Mouse (Mus musculus) 3134 (cell line): ENCODE results near the gene S100a14.

Experiments
- DNase-seq: peaks from one replicate; pipeline ENCODE4 v3.0.0-alpha.2; 2011; ENCODE audit warnings: low spot score; ENCODE audit not compliant: insufficient read length; ENCODE audit errors: extremely low read depth

Gene S100a14

DNA sequence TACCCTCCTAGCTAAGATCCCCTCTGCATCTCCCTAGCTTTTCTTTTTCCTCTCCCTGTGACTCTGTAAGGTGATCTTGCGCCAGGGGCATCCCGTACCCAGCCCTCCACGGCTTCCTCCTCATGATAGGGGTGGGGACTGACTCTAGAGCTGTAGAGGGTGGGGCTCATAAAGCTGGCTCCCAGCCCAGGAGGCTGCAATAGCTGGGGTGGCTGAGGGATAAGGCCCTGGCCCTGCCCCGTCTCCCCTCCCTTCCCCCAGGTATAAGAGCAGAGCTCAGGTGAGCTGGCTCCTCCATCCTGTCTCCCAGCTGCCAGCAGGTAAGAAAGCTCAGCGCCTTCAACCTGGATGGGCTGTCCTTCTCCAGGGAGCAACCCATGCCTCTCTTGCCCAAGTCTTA lies at the start of gene S100a14:
Gene S100a14 (plus strand): TSS at position 277 of the 400 bp plus-strand sequence.
- DNase-seq: peak; percentile 42

DNA sequence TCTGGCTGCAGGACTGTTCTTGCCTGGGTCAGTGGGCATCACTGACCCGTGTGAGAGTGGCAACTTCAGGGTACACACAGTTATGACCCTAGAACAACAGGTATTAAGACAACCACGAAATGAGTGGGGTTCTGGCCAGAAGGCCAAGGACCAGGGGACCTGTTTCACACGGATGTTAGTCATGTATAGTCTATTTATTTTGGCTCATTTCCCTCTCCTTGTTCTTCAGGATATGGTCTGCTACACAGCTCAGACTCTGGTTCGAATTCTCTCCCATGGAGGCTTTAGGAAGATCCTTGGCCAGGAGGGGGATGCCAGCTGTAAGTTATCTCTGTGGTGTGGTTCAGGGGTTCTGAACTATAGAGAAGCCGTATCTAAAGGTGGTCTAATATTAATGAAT lies 39.7 kb upstream of the S100a14 start:
- DNase-seq: peak; percentile 26

DNA sequence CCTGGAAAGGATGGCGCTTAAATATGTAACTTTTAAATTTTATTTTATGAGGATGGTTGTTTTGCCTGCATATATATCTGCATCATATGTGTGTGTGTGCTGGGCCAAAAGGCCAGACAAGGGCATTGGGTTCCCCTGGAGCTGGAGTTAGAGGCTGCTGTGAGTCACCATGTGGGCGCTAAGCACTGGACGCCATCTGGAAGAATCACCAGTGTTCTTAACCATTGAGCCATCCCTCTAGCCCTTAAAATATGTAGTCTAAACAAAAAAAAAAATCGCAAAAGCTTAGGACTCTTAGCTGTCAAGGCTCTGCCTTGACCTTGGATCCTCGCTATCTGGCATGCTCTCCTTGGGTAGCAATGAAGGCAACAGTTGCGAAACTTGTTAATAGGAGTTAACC lies 38.1 kb upstream of the S100a14 start:
- no peak for DNase-seq

DNA sequence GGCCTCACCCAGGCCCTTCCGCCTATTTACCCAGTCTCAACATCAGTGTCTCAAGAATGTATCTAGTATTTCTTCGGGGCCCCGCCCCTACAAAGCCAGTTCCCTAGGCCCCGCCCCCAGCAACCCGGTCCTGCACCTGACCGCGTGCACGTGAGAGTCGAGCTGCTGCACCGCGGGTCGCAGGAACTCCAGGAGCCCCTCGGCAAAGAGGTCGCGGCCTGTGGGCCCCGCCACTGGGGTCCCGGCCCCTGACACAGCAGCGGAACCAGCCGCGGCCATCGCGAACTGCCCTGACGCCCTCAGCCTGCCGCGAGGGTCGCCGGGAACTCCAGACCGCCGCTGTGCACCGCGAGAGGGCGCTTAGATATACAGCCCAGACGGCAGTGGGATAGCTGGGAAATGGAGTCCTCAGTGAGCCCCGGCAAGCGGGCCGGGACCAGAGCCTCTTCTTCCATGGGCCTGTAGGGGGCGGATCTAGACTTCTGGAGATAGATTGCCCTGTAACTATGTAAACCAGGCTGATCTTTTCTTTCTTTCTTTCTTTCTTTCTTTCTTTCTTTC lies 35.9 kb upstream of the S100a14 start, which contains the start of gene Snapin:
Gene Snapin (minus strand): TSS at position 338 of the 561 bp plus-strand sequence.
- peak; percentile 96 for DNase-seq

DNA sequence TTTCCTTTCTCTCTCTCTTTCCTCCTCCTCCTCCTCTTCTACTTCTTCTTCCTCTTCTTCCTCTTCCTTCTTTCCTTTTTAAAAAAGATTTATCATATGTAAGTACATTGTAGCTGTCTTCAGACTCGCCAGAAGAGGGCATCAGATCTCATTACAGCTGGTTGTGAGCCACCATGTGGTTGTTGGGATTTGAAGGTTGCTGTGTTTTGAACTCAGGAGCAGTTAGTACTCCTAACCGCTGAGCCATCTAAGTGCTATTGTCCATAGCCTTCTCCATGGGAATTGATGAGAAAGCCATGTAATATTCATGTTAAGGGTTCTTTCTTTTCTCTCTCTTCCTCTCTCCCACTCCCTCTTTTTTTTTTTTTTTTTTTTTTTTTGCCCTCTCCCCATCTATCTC lies 35.3 kb upstream of the S100a14 start:
- DNase-seq: peak; percentile 69

DNA sequence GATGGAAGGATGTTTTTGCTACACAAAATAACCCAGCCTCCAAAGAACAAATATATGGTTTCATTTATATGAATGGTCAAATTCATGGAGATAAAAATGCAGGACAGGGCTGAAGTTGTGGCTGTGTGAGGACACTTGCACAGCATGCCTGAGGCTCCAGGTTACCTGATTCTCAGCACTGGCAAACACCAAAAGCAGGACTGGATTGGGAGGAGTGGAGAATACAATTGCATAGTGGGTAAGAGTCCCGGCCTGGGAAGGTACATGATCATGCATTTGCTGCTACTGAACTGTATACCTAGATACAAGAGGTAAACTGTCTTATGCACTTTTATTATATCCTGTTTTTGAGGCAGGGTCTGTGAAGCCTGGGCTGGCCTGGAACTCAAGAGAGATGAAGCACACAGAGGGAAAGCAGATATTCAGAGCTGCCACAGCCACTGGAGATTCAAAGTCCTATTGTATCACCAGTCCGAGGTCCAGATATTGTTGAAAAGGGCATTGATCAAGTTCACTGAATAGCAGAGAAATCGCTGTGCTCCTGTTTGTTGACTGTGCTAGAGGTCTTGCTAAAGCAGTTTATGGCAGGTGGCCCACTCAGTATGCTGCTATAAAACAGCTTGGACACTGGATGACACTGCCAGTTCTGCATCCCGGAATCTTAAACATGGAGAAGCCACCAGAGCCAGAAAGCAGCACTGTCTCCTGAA lies 32.7 kb upstream of the S100a14 start:
- DNase-seq: no peak

DNA sequence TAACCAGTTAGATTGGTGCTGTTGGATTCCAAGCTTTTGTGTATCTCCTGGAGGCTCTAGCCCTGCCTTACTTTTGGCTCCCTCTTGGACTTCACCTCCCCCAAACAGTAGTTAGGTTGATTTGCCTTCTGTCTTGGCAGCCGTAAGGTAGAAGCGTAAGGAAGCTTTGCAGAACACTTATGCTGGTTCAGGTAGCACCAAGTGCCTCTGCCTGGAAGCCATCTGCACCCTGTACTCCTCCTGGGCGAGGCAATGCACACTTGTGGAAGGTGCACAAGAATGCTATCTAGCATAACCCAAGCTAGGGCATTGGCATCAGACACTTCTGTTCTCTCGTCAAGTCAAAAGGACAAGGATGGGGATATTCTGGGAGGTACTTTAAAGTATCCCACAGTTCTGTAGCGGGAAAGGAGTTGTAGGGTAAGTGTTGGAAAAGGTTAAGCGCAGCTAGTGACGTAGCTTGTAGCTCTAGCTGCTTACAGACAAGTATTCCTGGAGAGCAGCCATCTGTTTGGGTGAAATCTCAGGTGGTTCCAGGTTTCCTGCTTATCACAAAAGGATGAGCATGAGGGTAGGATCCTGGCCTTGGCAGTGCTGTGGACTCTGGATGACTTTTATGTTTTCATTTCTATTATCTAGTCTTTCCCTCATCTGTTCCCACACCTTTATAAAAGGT lies 30.7 kb upstream of the S100a14 start:
- DNase-seq: no peak

DNA sequence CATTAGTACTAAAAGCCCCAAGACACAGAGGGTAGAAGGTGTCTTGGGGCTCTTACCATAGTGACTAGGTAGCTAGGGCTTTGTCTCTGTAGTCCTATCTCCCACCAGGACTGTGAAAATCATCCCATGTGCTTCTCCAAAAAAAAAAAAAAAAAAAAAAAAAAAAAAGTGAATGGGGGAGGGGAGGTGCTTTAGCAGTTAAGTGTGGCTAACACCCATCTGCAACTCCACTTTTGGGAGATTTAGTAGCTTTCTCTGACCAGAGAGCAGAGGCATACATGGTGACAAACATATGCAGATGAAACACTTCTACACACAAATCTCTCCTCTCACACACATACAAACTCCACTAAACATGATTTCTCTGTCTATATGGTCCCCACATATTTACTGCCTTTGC lies 29.1 kb upstream of the S100a14 start:
- no peak for DNase-seq

DNA sequence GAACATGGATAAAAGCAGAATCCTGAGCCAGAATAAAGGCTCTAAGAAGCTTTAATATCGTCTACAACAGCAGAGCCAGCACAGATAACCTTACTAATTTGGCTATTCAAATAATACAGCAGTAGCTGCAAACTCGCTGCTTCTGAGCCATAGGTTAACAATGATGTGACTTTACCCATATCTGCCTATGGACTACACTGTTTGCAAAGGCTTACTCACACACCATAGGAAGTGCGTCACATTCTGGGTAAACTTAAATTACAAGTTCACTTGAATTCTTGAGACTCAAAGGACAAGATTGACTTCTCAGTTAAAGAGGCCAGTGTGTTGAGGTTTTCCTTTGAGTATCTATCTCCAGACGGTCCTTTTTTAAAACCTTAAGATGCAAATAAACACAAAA lies 23.2 kb upstream of the S100a14 start:
- no peak for DNase-seq

DNA sequence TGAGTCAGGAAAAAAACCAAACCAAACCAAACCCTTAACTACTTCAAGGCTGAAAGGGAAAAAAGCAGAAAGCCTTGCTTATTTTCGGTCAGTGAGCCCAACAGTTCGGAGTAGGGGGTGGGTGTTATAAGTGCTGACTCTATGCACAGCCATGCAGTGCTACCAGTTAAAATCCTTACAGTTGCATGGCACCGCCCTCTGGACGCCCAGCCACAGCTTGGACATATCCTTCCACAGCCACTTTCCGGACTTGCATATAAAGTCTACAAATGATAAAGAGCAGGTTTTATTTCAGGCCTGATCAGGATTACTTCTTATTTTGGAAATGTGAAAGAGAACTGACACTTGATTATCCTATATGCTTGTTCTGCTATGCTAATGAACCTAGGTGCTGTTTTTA lies 21.4 kb upstream of the S100a14 start:
- no peak for DNase-seq

DNA sequence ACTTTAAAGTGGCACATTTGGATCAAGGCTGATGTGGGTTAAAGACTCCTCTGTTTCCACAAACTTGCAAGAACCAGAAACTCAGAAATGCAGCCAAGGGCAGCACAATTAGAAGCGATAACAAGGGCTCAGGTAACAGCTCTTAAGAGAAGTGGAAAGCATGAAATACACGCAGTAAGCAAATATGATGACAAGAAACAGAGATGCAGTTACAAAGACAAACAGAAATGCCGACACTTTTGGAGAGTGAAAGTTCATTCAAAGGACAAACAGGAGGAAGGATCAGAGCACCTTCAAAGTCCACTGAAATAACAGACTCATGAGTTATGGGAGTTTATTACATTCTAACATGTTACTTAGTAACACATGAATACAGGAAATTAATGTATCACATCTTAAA lies 20.3 kb upstream of the S100a14 start:
- no peak for DNase-seq

DNA sequence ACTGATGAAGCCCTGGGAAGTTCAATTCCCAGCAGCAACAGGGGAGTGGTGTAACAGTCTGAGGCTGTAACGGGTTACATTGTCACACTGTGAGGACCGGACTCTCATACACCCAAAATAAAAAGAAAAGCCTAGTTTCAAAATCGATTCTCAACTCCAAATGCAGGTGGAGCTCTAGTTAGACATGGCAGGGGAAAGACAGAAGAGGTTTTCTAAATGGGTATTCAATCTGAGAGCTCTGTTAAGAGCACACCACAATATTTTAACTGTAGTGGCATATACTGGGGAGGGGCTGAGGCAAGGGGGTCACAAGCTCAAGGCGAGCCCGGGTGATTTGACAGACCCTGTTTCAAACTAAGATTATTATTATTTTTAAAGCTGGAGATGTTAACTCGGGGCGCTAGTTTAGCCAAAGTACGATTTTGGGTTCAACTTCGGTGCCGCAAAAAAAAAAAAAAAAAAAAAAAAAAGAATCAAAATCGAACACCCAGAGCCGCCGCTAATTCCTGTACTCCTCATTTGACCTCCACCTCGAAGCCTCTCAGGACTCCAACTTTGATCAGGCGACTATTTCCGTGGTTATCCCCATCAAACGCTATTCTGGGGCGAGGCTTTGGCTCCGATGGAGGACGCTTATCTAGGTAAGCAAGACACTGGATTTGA lies 18.2 kb upstream of the S100a14 start:
- no peak for DNase-seq

DNA sequence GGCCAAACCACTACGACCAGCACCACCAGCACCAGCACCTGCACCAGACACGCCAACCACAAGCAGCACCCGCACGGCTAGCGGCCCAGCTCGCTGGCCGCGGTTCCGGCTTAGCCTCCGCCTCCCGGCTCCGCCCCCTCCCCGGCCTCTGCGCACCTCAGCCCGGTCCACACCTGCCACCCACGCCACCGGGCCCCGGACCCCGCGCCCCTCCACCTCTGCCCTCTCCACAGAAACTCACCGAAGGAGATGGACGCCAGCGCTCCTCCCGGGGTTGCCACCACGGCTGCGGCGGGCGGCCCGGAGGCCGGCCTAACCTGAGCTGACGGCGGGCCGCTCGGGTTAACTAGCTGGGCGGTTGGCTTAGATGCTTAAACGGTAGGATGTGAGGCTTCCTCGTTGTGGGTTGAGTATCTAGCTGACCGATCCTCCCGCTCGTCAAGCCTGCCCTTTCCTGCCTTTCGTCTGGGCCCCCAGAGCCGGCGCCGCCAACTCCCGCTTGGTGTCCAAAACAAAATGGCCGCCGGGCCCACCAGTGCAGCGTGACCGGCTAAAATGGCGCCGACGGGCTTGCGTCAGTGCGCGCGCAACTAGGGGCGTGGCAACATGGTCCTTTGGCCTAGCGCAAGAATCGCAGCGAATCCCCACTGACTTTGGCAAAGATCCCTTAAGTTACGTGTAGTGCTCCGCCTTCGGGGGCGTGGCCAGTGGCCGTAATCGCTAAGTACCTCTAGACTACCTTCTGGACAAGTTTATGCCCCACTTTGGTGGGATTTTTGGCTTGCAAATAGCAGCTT lies 17.5 kb upstream of the S100a14 start, which contains the start of gene Chtop:
Gene Chtop (minus strand): TSS at position 549 of the 797 bp plus-strand sequence.
- DNase-seq: peak; percentile 97

DNA sequence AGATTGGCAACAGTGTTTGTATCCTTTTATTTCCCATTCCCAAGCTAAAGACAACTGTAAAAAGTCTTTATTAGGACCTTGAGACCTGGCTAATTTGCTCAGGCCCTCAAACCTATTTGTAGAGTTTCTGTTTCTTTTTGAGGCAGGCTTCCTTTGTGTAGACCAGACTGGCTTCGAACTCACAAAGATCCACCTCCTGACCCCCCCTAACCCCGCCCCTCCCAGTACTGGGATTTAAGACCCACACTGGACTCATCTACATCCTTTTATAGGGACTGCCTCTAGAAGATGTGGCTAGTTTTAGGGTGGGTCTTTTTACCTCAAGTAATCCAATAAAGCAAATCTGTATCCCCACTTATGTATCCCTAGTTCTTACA lies 16.9 kb upstream of the S100a14 start:
- DNase-seq: no peak

DNA sequence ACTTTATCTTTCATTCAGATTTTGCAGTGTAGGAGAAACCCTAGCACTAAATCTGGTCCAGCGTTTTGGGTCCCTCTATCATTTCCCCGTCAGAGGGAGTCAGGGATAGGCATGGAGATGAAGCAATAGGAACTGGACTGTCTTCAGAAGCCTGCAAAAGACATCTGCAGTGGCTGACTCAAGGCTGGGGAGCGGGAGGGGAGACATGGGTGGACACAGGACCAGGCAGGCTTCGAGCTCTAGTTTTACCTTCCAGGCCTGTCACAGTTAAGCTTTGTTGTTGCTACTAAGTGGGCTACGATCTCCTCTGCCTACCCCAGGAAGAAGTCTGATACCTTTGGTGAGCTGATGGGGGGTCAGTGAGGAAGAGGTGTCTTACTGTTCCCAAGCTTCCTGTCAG lies 14.4 kb upstream of the S100a14 start:
- no peak for DNase-seq

DNA sequence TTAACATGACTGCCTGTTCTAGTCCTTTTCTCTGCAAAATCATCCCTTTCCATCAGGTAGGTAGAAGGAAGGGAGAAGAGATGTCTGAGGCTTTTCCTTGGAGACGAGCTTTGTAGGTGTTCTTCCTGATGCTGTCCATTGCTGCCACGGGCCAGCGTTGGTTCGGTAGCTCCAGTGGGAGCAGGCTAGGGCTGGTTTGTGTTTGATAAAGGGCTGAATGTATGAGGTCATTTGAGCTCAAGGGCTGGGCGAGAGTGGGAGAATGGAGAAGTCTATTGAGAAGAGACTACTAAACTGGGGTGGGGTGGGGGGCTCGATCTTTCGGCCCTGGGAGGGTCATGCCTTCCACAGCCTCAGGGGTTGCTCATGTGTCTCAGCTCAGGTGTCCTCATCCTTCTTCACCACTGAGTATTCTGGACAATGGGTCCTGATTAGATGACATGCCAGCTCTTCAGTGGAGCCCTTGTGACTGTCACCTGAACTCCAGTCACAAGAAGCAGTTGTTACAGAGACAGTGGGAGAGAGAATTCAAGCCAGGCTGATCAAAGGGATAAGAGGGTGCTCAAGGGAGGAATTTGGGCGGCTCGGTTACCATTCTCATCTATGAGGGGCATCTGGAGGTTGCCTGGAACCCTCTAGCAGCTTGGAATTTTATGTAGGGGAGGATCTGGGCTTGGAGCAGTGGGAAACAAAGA lies 13.6 kb upstream of the S100a14 start:
- no peak for DNase-seq

DNA sequence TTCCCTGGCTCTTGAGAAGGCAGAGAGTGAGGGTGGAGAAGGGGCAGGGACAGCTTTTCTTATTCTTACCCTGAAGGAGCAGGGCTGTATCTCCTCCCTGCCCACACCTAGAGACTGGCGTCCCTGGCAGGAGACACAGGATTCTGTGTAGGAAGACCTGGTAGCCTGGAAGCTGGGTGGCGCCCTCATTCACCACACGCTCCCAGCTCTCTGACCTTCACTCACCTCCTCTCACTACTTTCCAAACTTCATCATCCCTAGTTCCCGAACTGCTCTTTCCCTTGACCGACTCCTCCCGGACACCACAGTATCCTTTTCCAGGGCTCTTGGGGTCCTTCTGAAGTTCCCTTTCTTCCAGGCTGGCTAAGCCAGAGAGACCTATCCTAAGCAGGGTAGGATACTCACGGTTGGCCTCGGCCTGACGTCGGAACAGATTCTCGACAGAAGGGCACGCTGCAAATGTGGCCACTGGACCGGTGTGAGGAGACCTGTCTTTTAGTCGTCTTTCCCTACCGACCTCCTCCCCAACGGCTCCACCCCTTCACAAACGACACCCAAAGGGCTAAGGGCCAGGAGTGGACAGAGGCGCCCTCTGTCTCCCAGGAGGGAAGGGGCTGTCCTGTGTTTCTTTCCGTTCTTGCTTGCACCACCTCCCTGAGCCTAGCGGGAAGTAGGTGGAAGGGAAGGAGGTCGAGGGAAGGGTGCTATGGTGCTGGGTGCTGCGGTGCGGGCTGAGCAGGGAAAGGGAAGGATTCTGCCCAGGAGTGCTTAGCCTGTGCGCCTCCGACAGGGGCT lies 12.7 kb upstream of the S100a14 start, which contains the start of the genes S100a1 and S100a13:
Gene S100a1 (minus strand): TSS at position 597 of the 795 bp plus-strand sequence.
Gene S100a13 (plus strand): TSS at position 640 of the 795 bp plus-strand sequence.
- peak; percentile 83 for DNase-seq

DNA sequence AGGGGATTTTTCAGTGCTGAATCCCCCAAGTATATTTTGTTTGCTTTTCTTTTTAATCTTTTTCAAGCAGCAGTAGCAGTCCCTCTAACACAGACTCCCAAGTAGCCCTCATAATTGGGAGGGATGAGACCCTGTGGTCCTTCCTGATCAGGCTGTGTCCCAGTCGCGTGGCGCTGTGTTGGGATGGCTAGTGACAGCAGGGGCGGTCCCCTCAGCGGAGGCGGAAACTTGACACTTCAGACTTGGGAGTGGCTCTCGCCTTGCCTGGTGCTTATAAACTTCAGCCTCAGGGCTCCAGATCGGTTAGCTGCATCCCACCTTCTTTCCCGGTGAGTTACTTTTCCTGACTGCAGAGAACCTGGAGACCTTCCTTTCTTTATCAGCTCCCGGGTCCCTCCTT lies 12.0 kb upstream of the S100a14 start:
- peak; percentile 71 for DNase-seq

DNA sequence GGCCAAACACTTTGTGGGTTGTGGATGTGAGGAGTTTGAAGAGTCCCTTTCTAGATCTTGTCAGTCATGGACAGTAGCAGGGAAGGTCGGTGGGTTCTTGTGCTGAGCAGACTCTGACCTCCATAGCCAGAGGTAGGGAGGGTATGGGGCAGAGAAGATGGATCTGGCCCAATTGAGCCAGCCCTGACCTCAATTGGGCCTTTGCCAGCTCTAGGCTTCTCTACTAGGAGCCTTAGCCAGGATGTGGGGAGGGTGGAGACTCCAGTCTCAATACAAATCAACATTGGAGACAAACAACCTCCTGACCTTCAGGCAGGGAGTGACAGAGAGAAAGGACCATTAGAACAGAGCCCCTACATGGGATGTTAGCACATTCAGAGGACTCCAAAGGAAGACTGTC lies 11.4 kb upstream of the S100a14 start:
- DNase-seq: no peak
